Mouse (Mus musculus) CH12.LX (cell line): ENCODE data around the gene Hck. TPM values are rescaled to one million over a fixed set of nuclear protein-coding genes. Genes with fewer than 3 reads are reported as not detected.

Source experiments
- DNase-seq: peaks from one replicate; pipeline ENCODE4 v3.0.0-alpha.2; 2013; ENCODE audit errors: extremely low read depth
- H3K27ac ChIP-seq: 2 replicates; pipeline ENCODE4 v1.5.1; 2012; ENCODE audit warnings: low read depth, mild to moderate bottlenecking, control low read depth, moderate library complexity; ENCODE audit not compliant: insufficient read depth
- H3K27me3 ChIP-seq: replicated peaks from 2 replicates; pipeline ENCODE3; 2012; ENCODE audit warnings: inconsistent platforms
- H3K36me3 ChIP-seq, 2 experiments: replicated peaks in 1 of 2; 2 replicates each; pipeline versions ENCODE3 to v1.6.1; 2012; ENCODE audit warnings: inconsistent platforms in 1 of 2, low read length in 1 of 2, mild to moderate bottlenecking in 1 of 2, mixed read lengths in 1 of 2, moderate library complexity in 1 of 2; ENCODE audit not compliant: control insufficient read depth in 1 of 2, insufficient read depth in 1 of 2
- H3K4me1 ChIP-seq, 2 experiments: 2 replicates each; pipeline ENCODE4 v1.6.1; 2012; ENCODE audit warnings: inconsistent platforms in 1 of 2, moderate library complexity in 1 of 2; ENCODE audit not compliant: insufficient read depth in 2 of 2, control insufficient read depth in 1 of 2
- H3K4me2 ChIP-seq: 2 replicates; pipeline ENCODE4 v1.6.1; 2012; ENCODE audit warnings: low read depth, mild to moderate bottlenecking, control low read depth; ENCODE audit not compliant: poor library complexity, insufficient read depth, severe bottlenecking
- H3K4me3 ChIP-seq, 3 experiments: fragments of 150-350 bp in 1 of 3; sonication (generic) in 1 of 3; replicated peaks in 1 of 3; 2 replicates each; pipeline versions ENCODE3 to v1.5.1; 2011 to 2012; ENCODE audit warnings: low read depth in 2 of 3, low read length in 2 of 3, mild to moderate bottlenecking in 2 of 3, moderate library complexity in 2 of 3, control low read depth in 1 of 3, improper control_type of control experiment in 1 of 3, inconsistent platforms in 1 of 3, mixed read lengths in 1 of 3; ENCODE audit not compliant: poor library complexity in 1 of 3
- H3K79me2 ChIP-seq: replicated peaks from 2 replicates; pipeline ENCODE4 v1.6.1; 2012; ENCODE audit warnings: mild to moderate bottlenecking, moderate library complexity; ENCODE audit not compliant: control insufficient read depth, poor library complexity, insufficient read depth, severe bottlenecking; ENCODE audit errors: extremely low read depth
- H3K9ac ChIP-seq: 2 replicates; pipeline ENCODE4 v1.6.1; 2012; ENCODE audit warnings: low read depth, mild to moderate bottlenecking, control low read depth, moderate library complexity; ENCODE audit not compliant: insufficient read depth
- H3K9me3 ChIP-seq: replicated peaks from 2 replicates; pipeline ENCODE3; 2012; ENCODE audit warnings: low read length, inconsistent platforms, mixed read lengths
- BHLHE40 ChIP-seq: IDR thresholded peaks from 2 replicates; pipeline ENCODE4 v1.6.1; 2011; ENCODE audit warnings: mild to moderate bottlenecking, low read depth, low read length, improper control_type of control experiment
- CHD1 ChIP-seq: IDR thresholded peaks from 2 replicates; pipeline ENCODE4 v1.6.1; 2012; ENCODE audit warnings: low read depth, low read length, improper control_type of control experiment, inconsistent platforms
- CHD2 ChIP-seq: IDR thresholded peaks from 2 replicates; pipeline ENCODE4 v1.6.1; 2011; ENCODE audit warnings: low read length, improper control_type of control experiment
- CTCF ChIP-seq, 2 experiments: IDR thresholded peaks in 1 of 2; conservative IDR thresholded peaks in 1 of 2; 2 replicates each; pipeline ENCODE4 v1.5.1; 2011 to 2012; ENCODE audit warnings: low read depth in 2 of 2, low read length in 2 of 2, improper control_type of control experiment in 1 of 2, inconsistent platforms in 1 of 2, mild to moderate bottlenecking in 1 of 2, moderate library complexity in 1 of 2
- E2F4 ChIP-seq: IDR thresholded peaks from 2 replicates; pipeline ENCODE4 v1.6.1; 2011; ENCODE audit warnings: low read depth, low read length, improper control_type of control experiment; ENCODE audit not compliant: insufficient replicate concordance
- ETS1 ChIP-seq: conservative IDR thresholded peaks from 2 replicates; pipeline ENCODE4 v1.6.1; 2012; ENCODE audit warnings: low read depth, mild to moderate bottlenecking, inconsistent platforms, low read length, improper control_type of control experiment, moderate library complexity
- HCFC1 ChIP-seq: IDR thresholded peaks from 2 replicates; pipeline ENCODE4 v1.6.1; 2012; ENCODE audit warnings: low read depth, mild to moderate bottlenecking, inconsistent platforms, low read length, improper control_type of control experiment
- IRF4 ChIP-seq: IDR thresholded peaks from 2 replicates; pipeline ENCODE4 v1.6.1; 2014; ENCODE audit warnings: low read depth, mild to moderate bottlenecking, inconsistent platforms, low read length, improper control_type of control experiment
- JUN ChIP-seq: IDR thresholded peaks from 2 replicates; pipeline ENCODE4 v1.6.1; 2011; ENCODE audit warnings: low read depth, mild to moderate bottlenecking, low read length, improper control_type of control experiment, moderate library complexity; ENCODE audit not compliant: insufficient read depth
- JUND ChIP-seq: conservative IDR thresholded peaks from 2 replicates; pipeline ENCODE4 v1.6.1; 2011; ENCODE audit warnings: low read depth, low read length, improper control_type of control experiment
- KAT2A ChIP-seq: IDR thresholded peaks from 2 replicates; pipeline ENCODE4 v1.6.1; 2012; ENCODE audit warnings: low read length, improper control_type of control experiment, inconsistent platforms; ENCODE audit not compliant: insufficient replicate concordance
- MAFK ChIP-seq: IDR thresholded peaks from 2 replicates; pipeline ENCODE4 v1.6.1; 2011; ENCODE audit warnings: low read length, improper control_type of control experiment; ENCODE audit not compliant: insufficient replicate concordance
- MAX ChIP-seq: IDR thresholded peaks from 2 replicates; pipeline ENCODE4 v1.6.1; 2011; ENCODE audit warnings: low read length, improper control_type of control experiment
- MXI1 ChIP-seq: IDR thresholded peaks from 2 replicates; pipeline ENCODE4 v1.6.1; 2011; ENCODE audit warnings: mild to moderate bottlenecking, low read depth, low read length, improper control_type of control experiment
- MYC ChIP-seq: IDR thresholded peaks from 2 replicates; pipeline ENCODE4 v1.6.1; 2011; ENCODE audit warnings: low read depth, mild to moderate bottlenecking, improper control_type of control experiment, low read length
- NELFE ChIP-seq: IDR thresholded peaks from 2 replicates; pipeline ENCODE4 v1.6.1; 2011; ENCODE audit warnings: low read depth, low read length, improper control_type of control experiment
- NRF1 ChIP-seq: IDR thresholded peaks from 2 replicates; pipeline ENCODE4 v1.6.1; 2014; ENCODE audit warnings: low read depth, mild to moderate bottlenecking, inconsistent platforms, low read length, improper control_type of control experiment, moderate library complexity
- PAX5 ChIP-seq: IDR thresholded peaks from 2 replicates; pipeline ENCODE4 v1.6.1; 2012; ENCODE audit warnings: low read length, inconsistent platforms, mixed read lengths
- POLR2AphosphoS2 ChIP-seq: IDR thresholded peaks from 2 replicates; pipeline ENCODE4 v1.6.1; 2011; ENCODE audit warnings: low read depth, low read length, improper control_type of control experiment
- RAD21 ChIP-seq: IDR thresholded peaks from 2 replicates; pipeline ENCODE4 v1.6.1; 2011; ENCODE audit warnings: low read depth, mild to moderate bottlenecking, low read length, improper control_type of control experiment, moderate library complexity
- SIN3A ChIP-seq: IDR thresholded peaks from 2 replicates; pipeline ENCODE4 v1.6.1; 2012; ENCODE audit warnings: low read length, improper control_type of control experiment, inconsistent platforms
- SMC3 ChIP-seq: IDR thresholded peaks from 2 replicates; pipeline ENCODE4 v1.6.1; 2011; ENCODE audit warnings: low read depth, low read length, improper control_type of control experiment
- TBP ChIP-seq: conservative IDR thresholded peaks from 2 replicates; pipeline ENCODE4 v1.6.1; 2011; ENCODE audit warnings: low read depth, low read length, improper control_type of control experiment
- TCF12 ChIP-seq: IDR thresholded peaks from 2 replicates; pipeline ENCODE4 v1.6.1; 2014; ENCODE audit warnings: low read depth, mild to moderate bottlenecking, inconsistent platforms, low read length, improper control_type of control experiment
- UBTF ChIP-seq: IDR thresholded peaks from 2 replicates; pipeline ENCODE4 v1.6.1; 2012; ENCODE audit warnings: low read depth, mild to moderate bottlenecking, inconsistent platforms, low read length, improper control_type of control experiment, moderate library complexity
- USF1 ChIP-seq: IDR thresholded peaks from 2 replicates; pipeline ENCODE4 v1.6.1; 2014; ENCODE audit warnings: low read depth, mild to moderate bottlenecking, inconsistent platforms, low read length, improper control_type of control experiment
- USF2 ChIP-seq: conservative IDR thresholded peaks from 2 replicates; pipeline ENCODE4 v1.6.1; 2011; ENCODE audit warnings: low read depth, low read length, improper control_type of control experiment
- ZC3H11A ChIP-seq: IDR thresholded peaks from 2 replicates; pipeline ENCODE4 v1.6.1; 2012; ENCODE audit warnings: low read depth, mild to moderate bottlenecking, inconsistent platforms, low read length, improper control_type of control experiment
- ZKSCAN1 ChIP-seq: IDR thresholded peaks from 2 replicates; pipeline ENCODE4 v1.6.1; 2012; ENCODE audit warnings: low read depth, inconsistent platforms, low read length, improper control_type of control experiment, borderline replicate concordance
- dilution Hi-C: fragments of 300-500 bp; cut with MboI; formaldehyde crosslinking; loops from 2 replicates; pipeline ENCODE4 v1.14.3; 2020; ENCODE audit warnings: low sequenced_read_pairs; ENCODE audit not compliant: extremely low pct_unique_long_range_greater_than_20kb, extremely low pct_ligation_motif_present
- in situ Hi-C: fragments of 300-500 bp; cut with MboI; formaldehyde crosslinking; loops from 3 replicates; pipeline ENCODE4 v1.14.3; 2019; ENCODE audit warnings: low sequenced_read_pairs, low pct_ligation_motif_present, low pct_unique_long_range_greater_than_20kb, mixed read lengths
- polyA plus RNA-seq: library from polyadenylated mRNA; unstranded; fragments of >175 nt; gene quantifications from 2 replicates; pipeline ENCODE4 v1.2.1, GENCODE M21; 2012; ENCODE audit warnings: low read depth; ENCODE audit not compliant: insufficient read length
- total RNA-seq, 2 experiments: library from RNA; depleted of rRNA; stranded (reverse); fragments of 300-350 nt in 1 of 2; fragments of >200 nt in 1 of 2; gene quantifications; 2 replicates each; pipeline ENCODE4 v1.2.3; 2012 to 2014

Hck gene
- total and polyA plus RNA-seq, 3 experiments, result 0.08 to 0.68 (median 0.63) TPM

DNA sequence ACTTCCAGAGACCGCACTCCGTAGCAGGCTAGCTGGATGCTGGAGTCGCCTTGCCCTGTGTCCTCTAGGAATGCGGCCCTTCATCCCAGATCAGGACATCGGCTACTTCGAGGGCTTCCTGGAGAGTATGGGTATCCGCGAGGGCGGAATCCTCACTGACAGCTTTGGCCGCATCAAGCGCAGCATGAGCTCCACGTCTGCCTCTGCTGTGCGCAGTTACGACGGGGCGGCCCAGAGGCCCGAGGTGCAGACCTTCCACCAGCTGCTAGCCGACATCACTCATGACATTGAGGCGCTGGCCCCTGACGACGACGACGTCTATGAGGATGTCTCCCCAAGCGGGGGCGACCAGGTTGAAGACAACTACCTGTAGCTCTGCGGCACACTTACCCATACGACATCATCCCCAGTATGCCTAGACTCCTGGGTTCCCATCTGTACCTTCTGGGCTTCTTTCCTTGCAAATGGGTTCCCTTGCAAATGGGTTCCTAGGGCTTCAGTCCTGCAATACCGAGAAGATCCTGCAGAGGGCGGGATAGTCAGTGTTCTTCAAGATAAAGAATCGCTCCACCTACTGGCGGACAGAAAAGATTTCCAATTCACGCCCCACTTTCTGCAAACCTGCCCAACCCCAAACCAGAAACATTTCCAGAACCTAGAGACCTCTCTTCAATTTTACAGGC lies 27.3 kb upstream of the Hck start:
- DNase-seq, result peak; percentile 93
- Histone ChIP-seq H3K4me2 (no peak overlapping the region), H3K27me3 (peaks cover 66% of the 10 kb centered on the region), H3K9me3 (no peaks in the 10 kb centered on the region), H3K27ac (no peak overlapping the region), H3K79me2 (no peaks in the 10 kb centered on the region), H3K36me3 (no peaks in the 10 kb centered on the region), H3K4me1 (peaks cover 12 to 31% of the 10 kb centered on the region in 2 experiments), H3K4me3 (no peak overlapping the region), H3K9ac (no peak overlapping the region)
- in situ Hi-C loops (loop anchor here (10.0 kb wide), 1 partner anchor 64 kb away; no protein-coding TSS in a partner anchor), dilution Hi-C loops (no loop called here)
- no peak for TF ChIP-seq ZKSCAN1
- no peak for TF ChIP-seq MXI1
- TF ChIP-seq RAD21, result peak; percentile 75
- TF ChIP-seq TBP, result 0 out of 2 replicates have a peak, but pooled peaks have one; percentile 18
- no peak for TF ChIP-seq E2F4
- TF ChIP-seq JUN, result no peak
- TF ChIP-seq MAX, result no peak
- 0 out of 2 replicates have a peak, but pooled peaks have one; percentile 15 for TF ChIP-seq TCF12
- no peak for TF ChIP-seq UBTF
- TF ChIP-seq NELFE, result peak; percentile 86; the same call in 1 of the 2 replicates
- peak; percentile 92 for TF ChIP-seq SMC3
- no peak for TF ChIP-seq ZC3H11A
- peak; percentile 59 for TF ChIP-seq JUND
- TF ChIP-seq CTCF (conservative IDR thresholded peaks at IDR 0.05 in 1 of 2, IDR thresholded peaks at IDR 0.05 in 1 of 2; ENCODE audit: low read depth in 2 of 2, low read length in 2 of 2), result peak; percentile 97 to 100
- TF ChIP-seq PAX5, result no peak
- TF ChIP-seq NRF1, result no peak
- no peak for TF ChIP-seq BHLHE40

DNA sequence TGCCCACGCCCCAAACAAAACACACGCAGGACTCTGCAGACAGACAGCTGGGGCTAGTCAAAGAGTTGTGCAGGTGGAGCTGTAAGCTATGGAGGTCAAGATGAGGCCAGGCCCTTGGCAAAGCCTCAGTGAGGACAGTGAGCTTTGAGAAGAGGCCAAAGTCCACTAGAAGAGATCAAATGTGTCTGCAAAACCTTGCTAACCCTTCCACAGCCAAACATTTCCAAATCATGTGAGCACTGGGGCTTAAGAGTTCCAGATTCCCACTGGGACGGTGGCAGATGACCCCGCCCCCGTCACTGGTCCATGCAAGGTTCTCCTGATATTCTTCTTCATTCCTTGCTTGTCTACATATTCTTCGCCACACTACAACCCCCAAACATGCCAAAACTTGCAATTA lies 26.4 kb upstream of the Hck start:
- no peaks in the 10 kb centered on the region for H3K79me2 ChIP-seq
- peaks cover 10 to 27% of the 10 kb centered on the region in 2 experiments for H3K4me1 ChIP-seq
- no peak overlapping the region for H3K9ac ChIP-seq
- peaks cover 61% of the 10 kb centered on the region for H3K27me3 ChIP-seq
- no peak overlapping the region for H3K4me3 ChIP-seq
- TF ChIP-seq MAFK (no peak), USF1 (no peak), ETS1 (no peak), HCFC1 (no peak), CHD1 (no peak), CHD2 (no peak), TCF12 (no peak), MYC (no peak), MAX (no peak), KAT2A (no peak), ZC3H11A (no peak), TBP (no peak), POLR2AphosphoS2 (no peak), SIN3A (no peak), BHLHE40 (no peak), CTCF (conservative IDR thresholded peaks at IDR 0.05 in 1 of 2, IDR thresholded peaks at IDR 0.05 in 1 of 2; ENCODE audit: low read depth in 2 of 2, low read length in 2 of 2) (no peak), IRF4 (no peak), UBTF (no peak), USF2 (no peak)
- H3K4me2 ChIP-seq, result no peak overlapping the region
- dilution Hi-C loops (no loop called here), in situ Hi-C loops (loop anchor here (10.0 kb wide), 1 partner anchor 63 kb away; no protein-coding TSS in a partner anchor)
- no peaks in the 10 kb centered on the region for H3K9me3 ChIP-seq
- no peak for DNase-seq
- H3K36me3 ChIP-seq, result no peaks in the 10 kb centered on the region
- H3K27ac ChIP-seq, result no peak overlapping the region
